Mouse (Mus musculus) brain, embryonic 14.5 days (tissue): ENCODE data around the gene Cenps.

Experiments
- CTCF ChIP-seq: fragments of 200-500 bp; IDR thresholded peaks from 2 replicates; pipeline ENCODE4 v1.5.1; 2012; ENCODE audit warnings: inconsistent platforms, mild to moderate bottlenecking, moderate library complexity, borderline replicate concordance; ENCODE audit not compliant: insufficient read depth, insufficient read length; ENCODE audit errors: extremely low read depth
- POLR2A ChIP-seq: fragments of 200-500 bp; IDR thresholded peaks from 2 replicates; pipeline ENCODE4 v1.6.1; 2012; ENCODE audit warnings: mild to moderate bottlenecking, inconsistent platforms, borderline replicate concordance; ENCODE audit not compliant: poor library complexity, insufficient read depth, insufficient read length, severe bottlenecking; ENCODE audit errors: extremely low read depth

- TF ChIP-seq CTCF (no peak), POLR2A (no peak)
Observed at GRCm38 (mm10) chr4:149179573-149179972, 42.1 kb upstream of the Cenps start.
